Comparison of ENCODE assay signal across 12 mouse cellular contexts in genomic region chr9:85125775-85126174, GRCm38 (mm10).
DNase-seq lines count a peak whose midpoint lies in the region; ATAC-seq and TF ChIP-seq lines count a peak whose summit lies in the region.
"Had no signal": no experiment of that assay in that cellular context is flagged by ENCODE, and none has a peak within 500 bp of the region (broad histone marks: within the 10 kb centered on the region; RNA-seq: fewer than 3 reads in every experiment).

No protein-coding gene starts in this region.

- H3K27ac ChIP-seq in intestine, embryonic 14.5 days (ENCODE audit: low read depth) = peak overlapping the region; percentile 64
- no peak overlapping the region for H3K27ac ChIP-seq in intestine, embryonic 15.5 days
- H3K27ac ChIP-seq in stomach, embryonic 15.5 days = 0 out of 2 replicates have a peak overlapping the region, but pooled peaks have one; percentile 16
- H3K27ac ChIP-seq in stomach, postnatal 0 days (replicated peaks) = no peak overlapping the region
- H3K27ac ChIP-seq: heart, embryonic 15.5 days had no signal

- H3K4me3 ChIP-seq in intestine, embryonic 14.5 days (ENCODE audit: low read depth, low read length) = no peak overlapping the region
- no peak overlapping the region for H3K4me3 ChIP-seq in intestine, embryonic 15.5 days (replicated peaks)
- H3K4me3 ChIP-seq in stomach, embryonic 15.5 days (replicated peaks) = no peak overlapping the region
- no peak overlapping the region for H3K4me3 ChIP-seq in stomach, postnatal 0 days (ENCODE audit: low read depth, low read length)
- H3K4me3 ChIP-seq: heart, embryonic 15.5 days; myocyte had no signal

- TF ChIP-seq EP300 in stomach, postnatal 0 days (optimal IDR thresholded peaks at IDR 0.05) = no peak

- no peaks in the 10 kb centered on the region for H3K9me3 ChIP-seq in intestine, embryonic 14.5 days (ENCODE audit: control insufficient read depth, low read length)
- H3K9me3 ChIP-seq in intestine, embryonic 15.5 days = no peaks in the 10 kb centered on the region
- H3K9me3 ChIP-seq in stomach, embryonic 15.5 days = no peaks in the 10 kb centered on the region
- no peaks in the 10 kb centered on the region for H3K9me3 ChIP-seq in stomach, postnatal 0 days (ENCODE audit: control insufficient read depth, low read length)
- H3K9me3 ChIP-seq: heart, embryonic 15.5 days had no signal

- no peak overlapping the region for H3K9ac ChIP-seq in intestine, embryonic 14.5 days (ENCODE audit: low read length)
- H3K9ac ChIP-seq in intestine, embryonic 15.5 days = no peak overlapping the region
- H3K9ac ChIP-seq in stomach, embryonic 15.5 days = no peak overlapping the region
- no peak overlapping the region for H3K9ac ChIP-seq in stomach, postnatal 0 days (ENCODE audit: low read length)
- H3K9ac ChIP-seq: heart, embryonic 15.5 days had no signal

- TF ChIP-seq CTCF in stomach, postnatal 0 days (IDR thresholded peaks at IDR 0.05; ENCODE audit: low read depth) = no peak

- H3K27me3 ChIP-seq in intestine, embryonic 14.5 days (replicated peaks; ENCODE audit: control insufficient read depth, insufficient read depth, low read length) = no peaks in the 10 kb centered on the region
- H3K27me3 ChIP-seq in intestine, embryonic 15.5 days (replicated peaks) = no peaks in the 10 kb centered on the region
- H3K27me3 ChIP-seq in stomach, embryonic 15.5 days (replicated peaks) = no peaks in the 10 kb centered on the region
- no peaks in the 10 kb centered on the region for H3K27me3 ChIP-seq in stomach, postnatal 0 days (ENCODE audit: control insufficient read depth, insufficient read depth, low read length)
- H3K27me3 ChIP-seq: heart, embryonic 15.5 days had no signal

- WGBS in intestine, embryonic 14.5 days = 58% methylated on average over 4 of the region's 4 CpGs
- WGBS in intestine, embryonic 15.5 days = 52% methylated on average over 4 of the region's 4 CpGs
- 50% methylated on average over 4 of the region's 4 CpGs for WGBS in stomach, embryonic 15.5 days
- 66% methylated on average over 4 of the region's 4 CpGs for WGBS in stomach, postnatal 0 days

- no peaks in the 10 kb centered on the region for H3K36me3 ChIP-seq in intestine, embryonic 14.5 days (ENCODE audit: control insufficient read depth, insufficient read depth, low read length)
- no peaks in the 10 kb centered on the region for H3K36me3 ChIP-seq in intestine, embryonic 15.5 days
- H3K36me3 ChIP-seq in stomach, embryonic 15.5 days = no peaks in the 10 kb centered on the region
- H3K36me3 ChIP-seq in stomach, postnatal 0 days (ENCODE audit: control insufficient read depth, insufficient read depth, low read length) = no peaks in the 10 kb centered on the region
- H3K36me3 ChIP-seq: heart, embryonic 15.5 days had no signal

- no peak overlapping the region for H3K4me2 ChIP-seq in intestine, embryonic 14.5 days (ENCODE audit: low read length)
- H3K4me2 ChIP-seq in intestine, embryonic 15.5 days (replicated peaks) = no peak overlapping the region
- no peak overlapping the region for H3K4me2 ChIP-seq in stomach, embryonic 15.5 days
- no peak overlapping the region for H3K4me2 ChIP-seq in stomach, postnatal 0 days (replicated peaks; ENCODE audit: low read depth)
- H3K4me2 ChIP-seq: heart, embryonic 15.5 days had no signal

- no peak for DNase-seq in intestine, embryonic 14.5 days (ENCODE audit: low spot score)
- no peak for DNase-seq in stomach, postnatal 0 days (ENCODE audit: low spot score)
- DNase-seq in heart, postnatal 4 days = peak; percentile 7
- no peak for DNase-seq in right cerebral cortex, postnatal 4 days
- no peak for DNase-seq in cerebellum, adult 8-10 months
- DNase-seq: adrenal gland, postnatal 14 days; thymus, adult 2 months had no signal

- ATAC-seq in intestine, embryonic 14.5 days (replicated peaks; ENCODE audit: low FRiP score, low TSS enrichment, low read depth) = no peak
- ATAC-seq in intestine, embryonic 15.5 days = no peak
- ATAC-seq in stomach, embryonic 15.5 days (ENCODE audit: insufficient read depth, low FRiP score, low read depth) = no peak
- ATAC-seq in stomach, postnatal 0 days (ENCODE audit: low FRiP score, low TSS enrichment) = no peak
- ATAC-seq in megakaryocyte, adult 5-6 weeks (ENCODE audit: poor library complexity, severe bottlenecking) = no peak

- H3K4me1 ChIP-seq in intestine, embryonic 14.5 days (replicated peaks; ENCODE audit: control insufficient read depth, insufficient read depth, low read length) = peaks cover 8% of the 10 kb centered on the region; the same call in 1 of the 2 replicates
- H3K4me1 ChIP-seq in intestine, embryonic 15.5 days (replicated peaks) = 0 out of 2 replicates have a peak, but pooled peaks cover 3% of the 10 kb centered on the region
- no peaks in the 10 kb centered on the region for H3K4me1 ChIP-seq in stomach, embryonic 15.5 days
- no peaks in the 10 kb centered on the region for H3K4me1 ChIP-seq in stomach, postnatal 0 days (replicated peaks; ENCODE audit: control insufficient read depth, insufficient read depth)
- H3K4me1 ChIP-seq: heart, embryonic 15.5 days had no signal

Comparison
In these comparisons a context has a peak if more than half of its experiments do, and no peak if none do; other contexts are left out.
1. H3K27ac ChIP-seq: peak in intestine, embryonic 14.5 days (single experiment) and stomach, embryonic 15.5 days (single experiment); none in intestine, embryonic 15.5 days (single experiment) and stomach, postnatal 0 days (single experiment).